Mouse (Mus musculus) heart, postnatal 4 days (tissue): ENCODE data around the gene S100a6. TPM values are rescaled to one million over a fixed set of nuclear protein-coding genes. Genes with fewer than 3 reads are reported as not detected.

Source experiments
- DNase-seq: peaks from one replicate; pipeline ENCODE4 v3.0.0; 2021
- total RNA-seq, 2 experiments: library from RNA; stranded (reverse); gene quantifications; 2 replicates each; pipeline ENCODE4 v1.2.3; 2021

Gene S100a6
- 10 to 100 TPM; 72.1 to 75.9 TPM for total RNA-seq

GRCm38 (mm10) chr3:90612728-90613291, at the start of gene S100a6:
Gene S100a6 (plus strand): TSS chr3:90612882.
- peak; percentile 71 for DNase-seq

GRCm38 (mm10) chr3:90574691-90575090, 38.0 kb upstream of the S100a6 start:
- no peak for DNase-seq

GRCm38 (mm10) chr3:90575320-90575719, 37.4 kb upstream of the S100a6 start:
- DNase-seq = no peak

DNA sequence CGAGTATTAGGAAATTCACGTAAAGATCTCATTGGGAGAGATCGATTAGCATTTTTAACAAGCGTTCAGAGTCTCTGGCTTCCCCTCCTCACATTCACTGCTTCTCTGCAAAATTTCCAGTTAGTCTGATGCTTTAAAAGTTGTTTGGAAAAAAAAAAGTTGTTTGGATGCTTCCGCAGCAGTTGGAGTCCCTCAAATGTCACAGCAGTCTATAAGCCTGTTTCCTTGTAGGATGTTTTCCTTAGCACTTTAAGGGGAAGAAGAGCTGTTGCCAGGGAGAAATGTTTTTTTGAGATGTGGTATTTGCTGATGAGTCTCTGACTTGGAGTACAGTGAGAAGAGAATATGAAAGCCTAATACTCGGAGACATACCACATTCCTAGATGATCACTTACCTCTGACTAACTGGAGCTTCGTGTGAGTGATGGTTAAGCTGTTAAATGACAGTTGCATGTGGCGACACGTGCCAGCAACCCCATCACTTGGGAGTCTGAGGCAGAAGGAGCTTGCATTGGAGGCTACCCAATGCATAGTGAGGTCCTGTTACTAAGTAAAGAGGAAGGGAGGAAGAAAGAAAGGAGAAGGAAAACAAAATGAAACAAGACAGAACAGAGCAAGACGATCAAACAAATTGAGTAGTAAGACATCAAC, 36.2 kb upstream of the S100a6 start:
- no peak for DNase-seq

DNA sequence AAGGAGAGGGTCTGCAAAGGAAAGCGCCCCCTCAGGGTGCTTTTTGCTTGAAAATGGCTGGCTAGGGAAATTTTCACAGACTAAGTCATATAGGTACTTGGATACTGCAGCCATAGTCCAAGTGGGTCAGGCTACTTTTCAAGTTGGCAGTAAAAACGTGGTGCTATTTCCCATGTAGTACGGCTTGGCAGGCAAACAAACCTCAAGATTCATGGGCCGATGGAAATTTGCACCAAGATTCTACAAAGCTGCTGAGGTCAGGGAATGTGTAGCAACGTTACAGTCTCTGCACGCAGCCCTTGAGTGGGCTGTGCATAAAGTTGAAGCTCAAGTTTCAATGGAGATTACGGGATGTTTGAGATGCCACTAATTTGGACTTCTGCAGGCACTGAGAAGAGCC, 33.2 kb upstream of the S100a6 start:
- DNase-seq = no peak

GRCm38 (mm10) chr3:90581141-90581540, 31.5 kb upstream of the S100a6 start:
- DNase-seq = no peak

GRCm38 (mm10) chr3:90582156-90582555, 30.5 kb upstream of the S100a6 start:
- DNase-seq = no peak

- no peak for DNase-seq
Observed at GRCm38 (mm10) chr3:90582556-90582955, 30.1 kb upstream of the S100a6 start.

DNA sequence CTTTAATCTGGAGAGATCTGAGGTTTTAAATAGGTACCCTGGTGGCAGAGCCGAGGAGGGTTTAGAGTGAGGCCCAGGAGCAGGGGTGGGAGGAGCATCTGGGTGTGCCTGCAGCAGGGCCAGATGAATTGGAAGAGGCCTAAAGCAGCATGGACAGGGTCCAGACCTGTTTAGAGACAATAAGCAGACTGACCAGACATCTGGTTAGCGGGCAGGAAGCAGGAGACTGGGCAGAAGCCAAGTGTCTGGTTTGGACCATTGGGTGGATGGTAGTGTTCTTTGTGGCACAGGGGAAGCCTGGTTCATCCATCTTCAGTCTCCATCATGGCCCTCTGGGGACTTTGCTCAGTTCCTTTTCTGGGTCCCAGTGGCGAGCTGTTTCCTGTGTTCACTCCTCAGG, 28.8 kb upstream of the S100a6 start:
- DNase-seq = peak; percentile 47

DNA sequence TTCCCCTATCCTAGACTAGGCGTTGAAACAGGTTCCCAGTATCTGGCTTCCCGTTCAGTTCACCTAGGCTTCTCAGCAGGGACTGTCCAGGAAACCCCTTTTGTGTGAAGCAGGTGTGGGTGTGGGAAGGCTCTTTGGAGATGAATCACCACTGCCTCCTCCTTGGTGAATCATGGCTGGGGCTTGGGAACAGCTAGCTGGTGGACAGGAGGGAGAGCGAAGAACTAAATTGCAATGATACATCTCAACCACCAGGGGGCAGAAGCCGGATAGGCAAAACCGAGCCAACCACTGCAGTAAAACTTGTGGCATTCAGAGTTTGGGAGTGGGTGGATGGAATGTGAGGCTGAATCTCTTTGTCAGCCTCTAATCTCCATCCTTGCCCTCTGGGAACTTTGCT, 27.1 kb upstream of the S100a6 start:
- DNase-seq = peak; percentile 74

- DNase-seq = no peak
Observed at GRCm38 (mm10) chr3:90586016-90586643, 26.6 kb upstream of the S100a6 start.

- peak; percentile 74 for DNase-seq
Observed at GRCm38 (mm10) chr3:90586906-90587305, 25.8 kb upstream of the S100a6 start.

DNA sequence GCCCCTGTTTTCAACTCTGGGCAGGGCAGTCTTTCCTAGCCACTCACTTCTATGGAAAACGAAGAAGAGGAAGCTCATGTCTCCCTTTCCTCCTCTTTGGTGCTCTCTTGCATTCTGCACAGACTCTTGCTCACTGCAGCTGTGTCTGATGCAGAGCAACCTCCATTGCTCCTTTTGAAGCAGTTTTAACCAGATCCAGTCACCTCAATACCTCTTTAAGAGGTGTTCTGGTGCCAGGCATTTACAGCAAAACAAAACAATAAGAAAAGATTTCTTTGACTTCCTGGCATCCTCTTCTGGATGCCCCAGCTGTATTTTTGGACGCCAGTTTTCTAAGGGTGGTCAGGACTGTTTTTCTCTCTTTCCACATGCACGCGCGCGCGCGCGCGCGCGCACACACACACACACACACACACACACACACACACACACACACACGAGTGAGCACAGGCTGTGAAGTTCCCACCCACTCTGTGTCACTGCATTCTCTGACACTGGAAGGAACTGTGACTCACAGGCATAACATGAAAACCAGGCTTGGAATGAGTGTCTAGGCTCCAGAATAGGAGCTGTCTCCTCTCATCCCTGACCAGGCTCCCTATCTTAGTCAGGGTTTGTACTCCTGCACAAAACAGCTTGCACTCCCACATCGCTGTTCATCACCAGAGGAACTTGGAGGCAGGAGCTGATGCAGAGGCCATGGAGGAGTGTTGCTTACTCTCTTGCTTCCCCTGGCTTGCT, 25.2 kb upstream of the S100a6 start:
- peak; percentile 36 for DNase-seq

DNA sequence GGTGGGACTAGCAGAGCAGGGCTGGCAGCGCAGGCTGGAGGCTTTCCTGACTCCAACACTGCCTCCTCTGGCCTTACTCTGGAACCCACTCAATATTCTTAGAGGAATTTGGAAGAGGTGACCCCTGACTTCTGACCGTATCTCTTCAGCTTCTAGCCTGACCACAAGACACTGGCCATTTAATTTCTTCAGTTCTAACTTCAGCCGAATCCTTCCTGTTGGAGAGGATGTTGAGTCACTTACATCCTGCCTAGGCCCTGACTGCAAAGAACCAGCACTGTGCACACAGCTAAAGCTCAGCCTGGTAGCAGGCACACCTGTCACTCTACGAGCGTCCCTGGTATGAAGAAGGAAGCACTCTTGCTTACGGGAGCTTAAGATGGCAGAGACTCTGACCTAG, 23.3 kb upstream of the S100a6 start:
- DNase-seq = no peak

DNA sequence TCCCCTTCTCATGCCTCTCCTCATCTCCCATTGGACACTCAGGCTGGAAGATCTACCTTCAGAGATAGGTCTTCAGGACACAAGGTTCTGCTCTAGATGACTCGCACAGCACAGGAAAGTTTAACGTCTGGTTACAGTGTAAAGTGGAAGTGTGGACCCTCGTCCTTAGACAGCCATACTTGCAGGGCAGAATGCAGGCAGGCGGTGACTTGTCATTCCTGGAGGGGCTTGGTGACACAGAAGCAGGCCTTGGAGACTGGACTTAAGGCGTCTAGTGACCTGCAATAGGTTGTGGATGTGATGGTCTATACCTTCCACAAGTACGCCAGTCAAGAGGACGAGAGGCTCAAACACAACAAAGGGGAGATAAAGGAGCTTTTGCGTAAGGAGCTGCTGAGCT, 22.7 kb upstream of the S100a6 start, which contains the start of gene S100a2:
TSS of gene S100a2 (plus strand) at position 301 of the 400 bp plus-strand sequence.
- DNase-seq = no peak

DNA sequence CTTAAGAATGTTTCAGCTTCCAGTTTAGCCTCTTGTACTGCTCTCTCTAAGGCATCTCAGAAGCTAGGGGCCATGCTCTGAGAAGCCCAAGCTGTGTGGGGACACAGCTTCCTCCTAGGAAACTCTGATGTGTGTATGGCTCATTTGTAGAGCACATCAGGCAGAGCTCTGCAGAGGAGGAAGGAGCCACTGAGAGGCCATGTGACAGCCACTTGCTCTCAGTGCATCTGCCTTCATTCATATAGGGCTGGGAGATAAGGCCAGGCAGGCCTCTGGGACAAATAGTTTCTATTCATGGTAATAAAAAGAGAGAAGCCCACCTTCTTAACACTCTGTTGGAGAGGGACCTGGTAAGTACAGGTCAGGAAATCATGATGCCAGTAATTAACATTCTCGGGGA, 18.2 kb upstream of the S100a6 start:
- DNase-seq = no peak

- no peak for DNase-seq
Observed at GRCm38 (mm10) chr3:90595556-90595955, 17.1 kb upstream of the S100a6 start.

DNA sequence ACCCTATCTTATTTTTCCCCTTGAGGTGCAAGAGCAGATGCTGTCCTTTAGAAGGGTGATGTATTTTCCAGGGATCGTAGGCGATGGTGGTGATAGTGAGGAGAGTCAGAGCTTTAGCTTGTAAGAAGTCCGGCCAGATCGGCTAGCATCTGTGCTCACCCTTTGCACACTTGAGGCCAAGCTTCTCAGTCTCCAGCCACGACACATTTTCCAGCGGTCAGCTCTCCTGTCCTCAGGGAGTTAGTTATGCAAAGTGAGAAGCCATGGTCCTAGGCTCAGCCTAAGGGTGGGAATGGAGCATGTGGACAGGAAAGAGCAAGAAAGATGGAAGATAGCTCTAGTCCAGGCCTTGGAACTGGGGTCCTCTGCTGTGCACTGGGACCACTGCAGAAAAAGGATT, 15.9 kb upstream of the S100a6 start:
- DNase-seq = no peak

DNA sequence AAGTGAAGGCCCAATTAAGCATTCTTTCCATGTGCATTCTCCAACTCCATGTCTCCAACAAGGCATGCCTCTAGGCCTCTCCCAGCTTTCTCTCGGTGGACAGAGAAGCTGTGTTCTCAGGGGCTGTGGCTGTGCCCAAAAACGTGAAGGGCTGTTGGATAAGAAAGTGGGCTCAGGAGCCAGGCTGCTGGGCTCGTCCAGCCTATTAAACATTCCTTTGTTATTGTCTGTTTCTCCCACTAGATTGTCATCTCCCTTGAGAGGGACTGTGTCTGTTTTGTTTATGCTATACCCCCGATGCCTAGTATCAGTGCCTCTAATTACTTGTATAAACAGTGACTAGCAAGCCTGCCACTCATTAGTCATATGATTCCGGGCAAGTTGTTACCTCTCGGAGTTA, 14.9 kb upstream of the S100a6 start:
- DNase-seq = no peak

- DNase-seq = no peak
Observed at GRCm38 (mm10) chr3:90598212-90598611, 14.5 kb upstream of the S100a6 start.

- no peak for DNase-seq
Observed at GRCm38 (mm10) chr3:90599401-90599800, 13.3 kb upstream of the S100a6 start.

DNA sequence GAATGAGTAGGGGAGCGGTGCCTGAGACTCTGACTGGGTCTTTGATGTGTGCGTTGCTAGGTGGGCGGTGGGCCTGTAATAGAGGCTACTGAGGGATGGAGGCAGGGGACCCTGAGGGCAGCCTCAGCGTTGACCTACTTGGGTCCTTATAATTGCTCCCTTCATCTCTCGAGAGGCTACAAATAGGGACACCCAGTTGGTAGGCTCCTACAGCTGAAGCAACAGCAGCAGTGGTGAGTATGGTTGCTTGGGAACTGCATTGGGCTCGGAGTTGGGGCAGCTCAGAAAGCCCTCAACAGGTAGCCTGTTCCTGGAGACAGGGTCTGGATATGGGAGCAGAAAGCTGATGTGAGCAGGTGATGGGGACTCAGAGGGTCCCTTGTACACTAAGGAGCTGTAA, 12.6 kb upstream of the S100a6 start:
- DNase-seq = no peak

- no peak for DNase-seq
Observed at GRCm38 (mm10) chr3:90600458-90601195, 12.1 kb upstream of the S100a6 start.
